Mouse (Mus musculus) heart, adult 2 months (tissue): ENCODE results near the gene L3hypdh. TPM values are rescaled to one million over a fixed set of nuclear protein-coding genes. Genes with fewer than 3 reads are reported as not detected.
A peak's percentile ranks its signal among the peaks of the same experiment; 100 is the strongest.

Experiments used
- DNase-seq, 2 experiments: peaks; one replicate each; pipeline ENCODE4 v3.0.0; 2021
- H3K27ac ChIP-seq: fragments of 200-600 bp; 2 replicates; pipeline ENCODE4 v1.8.1; 2022
- H3K27me3 ChIP-seq: fragments of 200-500 bp; 2 replicates; pipeline ENCODE4 v1.6.1; 2012; ENCODE audit warnings: mild to moderate bottlenecking, low read length, inconsistent platforms, mixed read lengths; ENCODE audit not compliant: control insufficient read depth, insufficient read depth
- H3K36me3 ChIP-seq: fragments of 200-500 bp; 2 replicates; pipeline ENCODE4 v1.6.1; 2012; ENCODE audit warnings: low read length, inconsistent platforms; ENCODE audit not compliant: control insufficient read depth, insufficient read depth
- H3K4me1 ChIP-seq: fragments of 200-500 bp; 2 replicates; pipeline ENCODE4 v1.6.1; 2011; ENCODE audit warnings: low read length; ENCODE audit not compliant: control insufficient read depth, insufficient read depth
- H3K4me3 ChIP-seq: fragments of 200-600 bp; 2 replicates; pipeline ENCODE4 v1.8.1; 2022
- H3K79me2 ChIP-seq: fragments of 200-500 bp; replicated peaks from 2 replicates; pipeline ENCODE4 v1.6.1; 2012; ENCODE audit warnings: mild to moderate bottlenecking, inconsistent platforms, low read length, moderate library complexity, mixed read lengths; ENCODE audit not compliant: control insufficient read depth, insufficient read depth
- H3K9ac ChIP-seq: fragments of 200-500 bp; 2 replicates; pipeline ENCODE4 v1.6.1; 2012; ENCODE audit warnings: low read depth, mild to moderate bottlenecking, control low read depth, inconsistent platforms, low read length, mixed read lengths
- CTCF ChIP-seq: fragments of 200-600 bp; IDR thresholded peaks from 2 replicates; pipeline ENCODE4 v1.8.1; 2022; ENCODE audit warnings: antibody characterized with exemption, mild to moderate bottlenecking, moderate library complexity
- EP300 ChIP-seq: fragments of 200-500 bp; IDR thresholded peaks from 2 replicates; pipeline ENCODE4 v1.6.1; 2011; ENCODE audit warnings: low read depth, low read length, control low read depth; ENCODE audit not compliant: insufficient read depth
- POLR2A ChIP-seq: fragments of 200-500 bp; IDR thresholded peaks from 2 replicates; pipeline ENCODE4 v1.6.1; 2011; ENCODE audit warnings: mild to moderate bottlenecking, low read depth, low read length, control low read depth; ENCODE audit not compliant: insufficient read depth
- WGBS: fragments of 180-500 bp; shearing (Covaris S2); methylation state at CpG from one replicate; pipeline ENCODE4 v1.1.7; 2018; 5-methylcytosine and 5-hydroxymethylcytosine counted together
- intact Hi-C: fragments of 180-260 bp; cut with DNase I; formaldehyde crosslinking; loops from one replicate; pipeline ENCODE4 v1.15.1; 2025
- polyA plus RNA-seq: library from polyadenylated mRNA; depleted of rRNA; stranded (reverse); fragments of >200 nt; gene quantifications from 2 replicates; pipeline ENCODE4 v1.2.3, GENCODE M21; 2012
- total RNA-seq, 2 experiments: library from RNA; stranded (reverse); gene quantifications; 2 replicates each; pipeline ENCODE4 v1.2.3; 2021

L3hypdh gene
- total and polyA plus RNA-seq, 3 experiments: 6.0 to 9.1 (median 6.1) TPM

GRCm38 (mm10) chr12:72104027-72104426 lies 18.8 kb upstream of the L3hypdh start:
- Histone ChIP-seq H3K4me1 (no peaks in the 10 kb centered on the region; the same call in 1 of the 2 replicates), H3K9ac (no peak overlapping the region), H3K36me3 (no peaks in the 10 kb centered on the region), H3K27me3 (no peaks in the 10 kb centered on the region), H3K27ac (no peak overlapping the region), H3K79me2 (no peaks in the 10 kb centered on the region), H3K4me3 (no peak overlapping the region)
- no peak for DNase-seq
- TF ChIP-seq POLR2A: no peak
- no peak for TF ChIP-seq EP300
- TF ChIP-seq CTCF: no peak
- WGBS: 84% methylated on average over 5 of the region's 5 CpGs
- intact Hi-C loops: loop anchor here (1.0 to 2.0 kb wide), 3 partner anchors 34 to 323 kb away; no protein-coding TSS in a partner anchor

GRCm38 (mm10) chr12:72102776-72103175 lies 17.5 kb upstream of the L3hypdh start:
- no peaks in the 10 kb centered on the region; the same call in 1 of the 2 replicates for H3K4me1 ChIP-seq
- WGBS: 72% methylated on average over 6 of the region's 6 CpGs
- TF ChIP-seq POLR2A (no peak), CTCF (no peak), EP300 (no peak)
- intact Hi-C loops: no loop called here
- no peak for DNase-seq
- no peak overlapping the region for H3K27ac ChIP-seq
- no peak overlapping the region for H3K4me3 ChIP-seq
- no peaks in the 10 kb centered on the region for H3K36me3 ChIP-seq
- no peak overlapping the region for H3K9ac ChIP-seq
- H3K79me2 ChIP-seq: no peaks in the 10 kb centered on the region
- no peaks in the 10 kb centered on the region for H3K27me3 ChIP-seq

GRCm38 (mm10) chr12:72096966-72097365 lies 11.7 kb upstream of the L3hypdh start:
- Histone ChIP-seq H3K27me3 (no peaks in the 10 kb centered on the region), H3K36me3 (no peaks in the 10 kb centered on the region), H3K27ac (no peak overlapping the region), H3K4me3 (no peak overlapping the region), H3K9ac (no peak overlapping the region), H3K79me2 (no peaks in the 10 kb centered on the region), H3K4me1 (no peaks in the 10 kb centered on the region)
- TF ChIP-seq EP300 (no peak), POLR2A (no peak), CTCF (no peak)
- WGBS: 95% methylated on average over 8 of the region's 8 CpGs
- intact Hi-C loops: no loop called here
- no peak for DNase-seq

- no peak for DNase-seq
- no peaks in the 10 kb centered on the region for H3K79me2 ChIP-seq
- no peaks in the 10 kb centered on the region for H3K4me1 ChIP-seq
- no peak overlapping the region for H3K4me3 ChIP-seq
- intact Hi-C loops: loop anchor here (10.0 kb wide), 1 partner anchor 445 kb away; the partner anchor contains the start of gene Pcnx4
- TF ChIP-seq POLR2A (no peak), EP300 (no peak), CTCF (no peak)
- H3K36me3 ChIP-seq: 0 out of 2 replicates have a peak, but pooled peaks cover 3% of the 10 kb centered on the region
- H3K9ac ChIP-seq: no peak overlapping the region
- no peaks in the 10 kb centered on the region for H3K27me3 ChIP-seq
- H3K27ac ChIP-seq: no peak overlapping the region
- WGBS: 93% methylated on average over 4 of the region's 4 CpGs
Measured at GRCm38 (mm10) chr12:72089802-72090201, 4.6 kb upstream of the L3hypdh start.

GRCm38 (mm10) chr12:72086166-72086825 lies 1.1 kb upstream of the L3hypdh start:
- H3K4me3 ChIP-seq: peak overlapping the region; percentile 65
- H3K4me1 ChIP-seq: peaks cover 2% of the 10 kb centered on the region; the same call in 1 of the 2 replicates
- H3K27me3 ChIP-seq: no peaks in the 10 kb centered on the region
- under 1% methylated on average over 18 of the region's 18 CpGs for WGBS
- TF ChIP-seq CTCF (no peak), POLR2A (peak; percentile 70)
- H3K27ac ChIP-seq: peak overlapping the region; percentile 91
- intact Hi-C loops: loop anchor here (10.0 kb wide), 1 partner anchor 449 kb away; the partner anchor contains the start of gene Pcnx4
- H3K9ac ChIP-seq: peak overlapping the region; percentile 83
- 0 out of 2 replicates have a peak, but pooled peaks cover 3% of the 10 kb centered on the region for H3K36me3 ChIP-seq
- DNase-seq: no peak
- no peaks in the 10 kb centered on the region for H3K79me2 ChIP-seq

GRCm38 (mm10) chr12:72085024-72085328 lies 263 bp downstream of the L3hypdh start:
- no peaks in the 10 kb centered on the region for H3K79me2 ChIP-seq
- intact Hi-C loops: loop anchor here (10.0 kb wide), 1 partner anchor 450 kb away; the partner anchor contains the start of gene Pcnx4
- H3K9ac ChIP-seq: peak overlapping the region; percentile 78
- no peak for DNase-seq
- H3K36me3 ChIP-seq: 0 out of 2 replicates have a peak, but pooled peaks cover 3% of the 10 kb centered on the region
- H3K4me1 ChIP-seq: peaks cover 2% of the 10 kb centered on the region; the same call in 1 of the 2 replicates
- no peaks in the 10 kb centered on the region for H3K27me3 ChIP-seq
- H3K27ac ChIP-seq: peak overlapping the region; percentile 53
- WGBS: under 1% methylated on average over 31 of the region's 31 CpGs
- peak overlapping the region; percentile 94 for H3K4me3 ChIP-seq
- TF ChIP-seq CTCF (no peak), POLR2A (peak; percentile 56; the same call in 1 of the 2 replicates), EP300 (0 out of 2 replicates have a peak, but pooled peaks have one; percentile 19)
